Mouse (Mus musculus) megakaryocyte-erythroid progenitor cell, adult 5 weeks (primary cell): ENCODE data around the gene Pramel7. TPM values are rescaled to one million over a fixed set of nuclear protein-coding genes. Genes with fewer than 3 reads are reported as not detected.

Experiments used
- polyA plus RNA-seq: library from polyadenylated mRNA; stranded (reverse); fragments of >175 nt; gene quantifications from 2 replicates; pipeline ENCODE4 v1.2.3, GENCODE M21; 2012

Pramel7 gene
- not detected in 2 replicates for polyA plus RNA-seq

GRCm38 (mm10) chr2:87496993-87497392 is at the start of gene Pramel7:
Gene Pramel7 (minus strand): TSS chr2:87497093.

GRCm38 (mm10) chr2:87545442-87545841 is 48.5 kb upstream of the Pramel7 start, which contains the start of gene Olfr1128:
Gene Olfr1128 (minus strand): TSS chr2:87545542.

GRCm38 (mm10) chr2:87531496-87531895 is 34.6 kb upstream of the Pramel7 start, which contains the start of gene Olfr153:
Gene Olfr153 (plus strand): TSS chr2:87531796.

GRCm38 (mm10) chr2:87506265-87506664 is 9.4 kb upstream of the Pramel7 start, which contains the start of gene Pramel6:
Gene Pramel6 (plus strand): TSS chr2:87506565.

GRCm38 (mm10) chr2:87453662-87454061 is 43.2 kb downstream of the Pramel7 start, which contains the start of gene Olfr1126:
Gene Olfr1126 (plus strand): TSS chr2:87453962.

Other genes starting within 250 kb of the Pramel7 start
- gene Olfr1115, start 249.1 kb downstream of the Pramel7 start, polyA plus RNA-seq, result not detected in 2 replicates
- gene Olfr1116, start 229.6 kb downstream of the Pramel7 start, polyA plus RNA-seq, result not detected in 2 replicates
- not detected in 2 replicates for gene Olfr1118, start 189.5 kb downstream of the Pramel7 start, polyA plus RNA-seq
- not detected in 2 replicates for gene Olfr1120, start 142.3 kb downstream of the Pramel7 start, polyA plus RNA-seq
- gene Olfr1121, start 127.2 kb downstream of the Pramel7 start, polyA plus RNA-seq, result not detected in 2 replicates
- not detected in 2 replicates for gene Olfr1122, start 111.2 kb downstream of the Pramel7 start, polyA plus RNA-seq
- not detected in 2 replicates for gene Olfr1123, start 80.5 kb downstream of the Pramel7 start, polyA plus RNA-seq
- 0.02 TPM in 1 of 2 replicates, not detected in the other for gene Olfr1124, start 66.8 kb downstream of the Pramel7 start, polyA plus RNA-seq
- not detected in 2 replicates for gene Olfr1126, start 43.1 kb downstream of the Pramel7 start, polyA plus RNA-seq
- gene Pramel6, start 9.5 kb upstream of the Pramel7 start, polyA plus RNA-seq, result not detected in 2 replicates
- not detected in 2 replicates for gene Olfr153, start 34.7 kb upstream of the Pramel7 start, polyA plus RNA-seq
- not detected in 2 replicates for gene Olfr1128, start 48.4 kb upstream of the Pramel7 start, polyA plus RNA-seq
- gene Olfr1129, start 76.8 kb upstream of the Pramel7 start, polyA plus RNA-seq, result not detected in 2 replicates
- not detected in 2 replicates for gene Olfr1130, start 109.1 kb upstream of the Pramel7 start, polyA plus RNA-seq
- gene Olfr1131, start 130.0 kb upstream of the Pramel7 start, polyA plus RNA-seq, result not detected in 2 replicates
- gene Olfr1132, start 140.4 kb upstream of the Pramel7 start, polyA plus RNA-seq, result not detected in 2 replicates
- gene Olfr1133, start 150.3 kb upstream of the Pramel7 start, polyA plus RNA-seq, result not detected in 2 replicates
- gene Olfr1134, start 161.4 kb upstream of the Pramel7 start, polyA plus RNA-seq, result not detected in 2 replicates
- not detected in 2 replicates for gene Olfr1135, start 176.6 kb upstream of the Pramel7 start, polyA plus RNA-seq
- gene Olfr1136, start 196.9 kb upstream of the Pramel7 start, polyA plus RNA-seq, result not detected in 2 replicates
- gene Olfr1137, start 216.1 kb upstream of the Pramel7 start, polyA plus RNA-seq, result not detected in 2 replicates
- not detected in 2 replicates for gene Olfr1138, start 242.9 kb upstream of the Pramel7 start, polyA plus RNA-seq
- not detected in 2 replicates for gene Olfr1140, start 246.7 kb upstream of the Pramel7 start, polyA plus RNA-seq